25 mouse cellular contexts compared by ENCODE assay signal in genomic region chr9:91059460-91059859, GRCm38 (mm10).
DNase-seq lines count a peak whose midpoint lies in the region; ATAC-seq and TF ChIP-seq lines count a peak whose summit lies in the region.
"Had no signal": no experiment of that assay in that cellular context is flagged by ENCODE, and none has a peak within 500 bp of the region (broad histone marks: within the 10 kb centered on the region; RNA-seq: fewer than 3 reads in every experiment).

No protein-coding gene starts in this region.

- no peak overlapping the region for H3K4me2 ChIP-seq in heart, embryonic 12.5 days
- H3K4me2 ChIP-seq: forebrain, embryonic 13.5 days; liver, embryonic 11.5 days; midbrain, embryonic 12.5 days had no signal

- TF ChIP-seq EP300 in heart, adult 2 months (IDR thresholded peaks at IDR 0.05; ENCODE audit: insufficient read depth, low read depth, low read length) = no peak

- no peaks in the 10 kb centered on the region for H3K4me1 ChIP-seq in heart, adult 2 months (ENCODE audit: control insufficient read depth, insufficient read depth, low read length)
- H3K4me1 ChIP-seq in heart, embryonic 12.5 days (replicated peaks) = no peaks in the 10 kb centered on the region
- no peaks in the 10 kb centered on the region for H3K4me1 ChIP-seq in E14TG2a.4 (replicated peaks; ENCODE audit: low read depth, low read length)
- H3K4me1 ChIP-seq: heart, embryonic 10.5 days; megakaryocyte, embryonic 14.5 days had no signal

- 71% methylated on average over 4 of the region's 4 CpGs for WGBS in heart, adult 2 months
- 74% methylated on average over 4 of the region's 4 CpGs for WGBS in heart, embryonic 12.5 days

- no peak for TF ChIP-seq POLR2A in heart, adult 2 months (IDR thresholded peaks at IDR 0.05; ENCODE audit: insufficient read depth, low read depth, low read length)

- TF ChIP-seq CTCF in heart, adult 2 months (IDR thresholded peaks at IDR 0.05) = peak; percentile 63
- TF ChIP-seq CTCF in layer of hippocampus, adult 2 months (conservative IDR thresholded peaks at IDR 0.05) = peak; percentile 51
- TF ChIP-seq CTCF in E14TG2a.4 (conservative IDR thresholded peaks at IDR 0.05; ENCODE audit: low read length) = 0 out of 2 replicates have a peak, but pooled peaks have one; percentile 9

- H3K9me3 ChIP-seq in heart, embryonic 12.5 days (replicated peaks) = no peaks in the 10 kb centered on the region
- H3K9me3 ChIP-seq in E14TG2a.4 (ENCODE audit: low read length) = no peaks in the 10 kb centered on the region
- H3K9me3 ChIP-seq: forebrain, embryonic 13.5 days; heart, embryonic 10.5 days; megakaryocyte, embryonic 14.5 days; midbrain, embryonic 12.5 days had no signal

- no peaks in the 10 kb centered on the region for H3K36me3 ChIP-seq in heart, adult 2 months (ENCODE audit: control insufficient read depth, insufficient read depth, low read length)
- H3K36me3 ChIP-seq in heart, embryonic 12.5 days = no peaks in the 10 kb centered on the region
- no peaks in the 10 kb centered on the region for H3K36me3 ChIP-seq in E14TG2a.4 (ENCODE audit: insufficient read depth, low read length)
- H3K36me3 ChIP-seq: heart, embryonic 10.5 days; midbrain, embryonic 12.5 days had no signal

- H3K27ac ChIP-seq in heart, adult 2 months = no peak overlapping the region
- H3K27ac ChIP-seq in heart, embryonic 12.5 days (ENCODE audit: poor library complexity, severe bottlenecking) = no peak overlapping the region
- H3K27ac ChIP-seq in layer of hippocampus, adult 2 months = no peak overlapping the region
- H3K27ac ChIP-seq: forebrain, embryonic 13.5 days; heart, embryonic 10.5 days; midbrain, embryonic 12.5 days had no signal

- no peak for ATAC-seq in heart, embryonic 12.5 days (ENCODE audit: insufficient number of reproducible peaks, low FRiP score)
- ATAC-seq: forebrain, embryonic 13.5 days; lung, postnatal 0 days; Patski had no signal

- no peaks in the 10 kb centered on the region for H3K27me3 ChIP-seq in heart, adult 2 months (ENCODE audit: control insufficient read depth, insufficient read depth, low read length)
- H3K27me3 ChIP-seq in heart, embryonic 12.5 days (replicated peaks) = no peaks in the 10 kb centered on the region
- no peaks in the 10 kb centered on the region for H3K27me3 ChIP-seq in E14TG2a.4 (ENCODE audit: insufficient read depth, low read length)
- H3K27me3 ChIP-seq: forebrain, embryonic 13.5 days; megakaryocyte, embryonic 14.5 days; midbrain, embryonic 12.5 days; Patski had no signal

- no peak for DNase-seq in heart, adult 2 months
- no peak for DNase-seq in layer of hippocampus, adult 2 months (ENCODE audit: low spot score in 2 of 2)
- no peak for DNase-seq in layer of hippocampus, postnatal 14 days (ENCODE audit: low spot score in 2 of 2)
- peak; percentile 4 for DNase-seq in 416B (ENCODE audit: low read depth)
- no peak for DNase-seq in urinary bladder, postnatal 36 days (ENCODE audit: low spot score in 2 of 2)
- DNase-seq: adrenal gland, postnatal 10 days; B cell, adult 2 months; cerebellum, adult 11 months; cerebellum, adult 9-10 months; gastrocnemius, postnatal 14 days; kidney, adult 18-20 months; kidney, postnatal 36 days; layer of hippocampus, postnatal 36 days; lung, postnatal 4 days; thymus, adult 2 months; thymus, postnatal 36 days had no signal

- no peak overlapping the region for H3K4me3 ChIP-seq in heart, adult 2 months
- H3K4me3 ChIP-seq in heart, embryonic 12.5 days = no peak overlapping the region
- no peak overlapping the region for H3K4me3 ChIP-seq in layer of hippocampus, adult 2 months
- H3K4me3 ChIP-seq in E14TG2a.4 (replicated peaks; ENCODE audit: low read length) = no peak overlapping the region
- H3K4me3 ChIP-seq: forebrain, embryonic 13.5 days; heart, embryonic 10.5 days; megakaryocyte, embryonic 14.5 days; midbrain, embryonic 12.5 days had no signal

- H3K9ac ChIP-seq in heart, adult 2 months (ENCODE audit: low read depth, low read length) = no peak overlapping the region
- H3K9ac ChIP-seq in heart, embryonic 12.5 days = no peak overlapping the region
- H3K9ac ChIP-seq: forebrain, embryonic 13.5 days; midbrain, embryonic 12.5 days had no signal

- intact Hi-C loops in heart, adult 2 months (cut with DNase I) = loop anchor here (5.0 kb wide), 1 partner anchor 233 kb away; no protein-coding TSS in a partner anchor

- no peaks in the 10 kb centered on the region for H3K79me2 ChIP-seq in heart, adult 2 months (replicated peaks; ENCODE audit: control insufficient read depth, insufficient read depth, low read length)

Comparison
In these comparisons a context has a peak if more than half of its experiments do, and no peak if none do; other contexts are left out.
1. CTCF ChIP-seq: peak in every context shown above with its lines; median percentile 63 in heart, adult 2 months; 51 in layer of hippocampus, adult 2 months; 9 in E14TG2a.4.